9 mouse cellular contexts compared by ENCODE assay signal in genomic region chr11:113326387-113327011, GRCm38 (mm10).
A peak's percentile ranks its signal among the peaks of the same experiment; 100 is the strongest.
DNase-seq lines count a peak whose midpoint lies in the region; ATAC-seq and TF ChIP-seq lines count a peak whose summit lies in the region.
"Had no signal": no experiment of that assay in that cellular context is flagged by ENCODE, and none has a peak within 500 bp of the region (broad histone marks: within the 10 kb centered on the region; RNA-seq: fewer than 3 reads in every experiment).

No protein-coding gene starts in this region.

- CTCF ChIA-PET in Patski (lab: Charles Lee), result interaction anchor here (0.6 to 1.9 kb wide), 13 partner anchors 10 to 311 kb away, joined by 3 to 13 read pairs (median 4); no protein-coding TSS in a partner anchor

- peak overlapping the region; percentile 83 for H3K27ac ChIP-seq in hindbrain, embryonic 10.5 days
- H3K27ac ChIP-seq: liver, embryonic 15.5 days had no signal

- peaks cover 48% of the 10 kb centered on the region for H3K4me1 ChIP-seq in hindbrain, embryonic 10.5 days (replicated peaks)
- H3K4me1 ChIP-seq: liver, embryonic 15.5 days had no signal

- WGBS in hindbrain, embryonic 10.5 days, result 19% methylated on average over 18 of the region's 18 CpGs

- no peaks in the 10 kb centered on the region for H3K27me3 ChIP-seq in Patski
- H3K27me3 ChIP-seq in hindbrain, embryonic 10.5 days (ENCODE audit: insufficient read depth, poor library complexity, severe bottlenecking), result no peaks in the 10 kb centered on the region
- H3K27me3 ChIP-seq: liver, embryonic 15.5 days had no signal

- TF ChIP-seq CTCF in Patski (IDR thresholded peaks at IDR 0.05), result peak; percentile 84

- no peaks in the 10 kb centered on the region for H3K9me3 ChIP-seq in hindbrain, embryonic 10.5 days
- H3K9me3 ChIP-seq: liver, embryonic 15.5 days had no signal

- in situ Hi-C loops in Patski (cut with MboI; ENCODE audit: low pct_unique_long_range_greater_than_20kb), result no loop called here

- POLR2A ChIA-PET in Patski (lab: Charles Lee), result no interaction called here

- ATAC-seq in Patski, result peak; percentile 75

- peak overlapping the region; percentile 30 for H3K4me3 ChIP-seq in hindbrain, embryonic 10.5 days
- H3K4me3 ChIP-seq: liver, embryonic 15.5 days had no signal

- H3K36me3 ChIP-seq in hindbrain, embryonic 10.5 days, result no peaks in the 10 kb centered on the region
- H3K36me3 ChIP-seq: liver, embryonic 15.5 days had no signal

- no peak for DNase-seq in Patski (ENCODE audit: low read depth, low spot score)
- DNase-seq in cerebellum, adult 8-10 months, result peak; percentile 37
- DNase-seq in forelimb bud, embryonic 11.5 days (ENCODE audit: low read depth, low spot score), result peak; percentile 60
- peak; percentile 90 for DNase-seq in hindbrain, embryonic 10.5 days (ENCODE audit: low spot score)
- DNase-seq in layer of hippocampus, adult 8-10 months (ENCODE audit: low spot score in 2 of 2), result peak; percentile 29 to 60
- peak; percentile 81 for DNase-seq in lung, postnatal 14 days
- peak; percentile 54 for DNase-seq in retina, postnatal 7 days (ENCODE audit: low read depth, low spot score)
- DNase-seq in urinary bladder, postnatal 25 days (ENCODE audit: low spot score), result peak; percentile 63
